Comparison of ENCODE assay signal across 9 mouse cellular contexts in the genomic region with DNA sequence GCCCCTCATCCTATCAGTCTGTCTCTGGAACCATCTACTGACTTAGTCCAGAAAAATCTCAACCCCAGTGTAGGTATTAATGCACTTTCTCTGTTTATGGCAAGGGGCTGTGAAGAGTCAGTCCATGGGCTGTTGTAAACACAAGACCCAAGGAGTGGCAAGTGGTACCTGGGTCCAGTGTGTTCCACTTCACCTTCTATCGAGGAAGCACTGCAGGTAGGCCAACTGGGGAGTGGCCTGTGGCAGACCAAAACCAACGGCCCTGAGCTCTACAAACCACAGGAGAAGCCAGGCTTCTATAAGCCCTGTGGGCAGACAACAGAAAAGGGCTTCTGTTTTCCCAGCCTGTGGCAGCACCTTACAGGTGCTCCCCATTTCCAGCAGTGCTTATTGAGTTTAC. TPM values are rescaled to one million over a fixed set of nuclear protein-coding genes. Genes with fewer than 3 reads are reported as not detected.
DNase-seq lines count a peak whose midpoint lies in the region; ATAC-seq lines count a peak whose summit lies in the region.
"Had no signal": no experiment of that assay in that cellular context is flagged by ENCODE, and none has a peak within 500 bp of the region (broad histone marks: within the 10 kb centered on the region; RNA-seq: fewer than 3 reads in every experiment).

No protein-coding gene starts in this region.

- H3K4me2 ChIP-seq in heart, embryonic 15.5 days: no peak overlapping the region
- no peak overlapping the region for H3K4me2 ChIP-seq in liver, embryonic 15.5 days
- H3K4me2 ChIP-seq in intestine, embryonic 14.5 days (ENCODE audit: low read length): no peak overlapping the region
- H3K4me2 ChIP-seq in stomach, embryonic 14.5 days (replicated peaks; ENCODE audit: low read depth, low read length): no peak overlapping the region
- H3K4me2 ChIP-seq: heart, embryonic 11.5 days had no signal

- no peaks in the 10 kb centered on the region for H3K27me3 ChIP-seq in heart, embryonic 15.5 days
- no peaks in the 10 kb centered on the region for H3K27me3 ChIP-seq in liver, embryonic 15.5 days
- H3K27me3 ChIP-seq in intestine, embryonic 14.5 days (replicated peaks; ENCODE audit: control insufficient read depth, insufficient read depth, low read length): no peaks in the 10 kb centered on the region
- H3K27me3 ChIP-seq in stomach, embryonic 14.5 days (ENCODE audit: control insufficient read depth, insufficient read depth, low read length): no peaks in the 10 kb centered on the region

- ATAC-seq in heart, embryonic 15.5 days (replicated peaks; ENCODE audit: insufficient number of reproducible peaks, insufficient read depth, low FRiP score, low read depth): no peak
- ATAC-seq in liver, embryonic 15.5 days (ENCODE audit: insufficient read depth): no peak
- no peak for ATAC-seq in intestine, embryonic 14.5 days (replicated peaks; ENCODE audit: low FRiP score, low TSS enrichment, low read depth)
- ATAC-seq in stomach, embryonic 14.5 days (ENCODE audit: insufficient number of reproducible peaks, insufficient read depth, low FRiP score, low read depth): no peak

- DNase-seq in heart, postnatal 4 days: no peak
- DNase-seq in liver: no peak
- no peak for DNase-seq in intestine, embryonic 14.5 days (ENCODE audit: low spot score)
- DNase-seq in spleen, postnatal 14 days (ENCODE audit: low spot score in 2 of 2): no peak
- DNase-seq: thymus, postnatal 25 days had no signal

- H3K4me1 ChIP-seq in heart, embryonic 15.5 days (replicated peaks): peaks cover 26% of the 10 kb centered on the region
- peaks cover 25% of the 10 kb centered on the region; the same call in 1 of the 2 replicates for H3K4me1 ChIP-seq in liver, embryonic 15.5 days (replicated peaks)
- peaks cover 20% of the 10 kb centered on the region for H3K4me1 ChIP-seq in intestine, embryonic 14.5 days (replicated peaks; ENCODE audit: control insufficient read depth, insufficient read depth, low read length)
- H3K4me1 ChIP-seq in stomach, embryonic 14.5 days (ENCODE audit: control insufficient read depth, insufficient read depth, low read length): peaks cover 21% of the 10 kb centered on the region; the same call in 1 of the 2 replicates

- H3K9ac ChIP-seq in heart, embryonic 15.5 days: no peak overlapping the region
- no peak overlapping the region for H3K9ac ChIP-seq in liver, embryonic 15.5 days
- H3K9ac ChIP-seq in intestine, embryonic 14.5 days (ENCODE audit: low read length): no peak overlapping the region
- no peak overlapping the region for H3K9ac ChIP-seq in stomach, embryonic 14.5 days (replicated peaks; ENCODE audit: low read depth, low read length)

- H3K36me3 ChIP-seq in heart, embryonic 15.5 days: peaks cover 7% of the 10 kb centered on the region; the same call in 1 of the 2 replicates
- H3K36me3 ChIP-seq in liver, embryonic 15.5 days (replicated peaks): peaks cover 53% of the 10 kb centered on the region
- H3K36me3 ChIP-seq in intestine, embryonic 14.5 days (ENCODE audit: control insufficient read depth, insufficient read depth, low read length): peaks cover 21% of the 10 kb centered on the region
- H3K36me3 ChIP-seq in stomach, embryonic 14.5 days (ENCODE audit: control insufficient read depth, insufficient read depth, low read length): peaks cover 3% of the 10 kb centered on the region

- H3K4me3 ChIP-seq in heart, embryonic 15.5 days: no peak overlapping the region
- H3K4me3 ChIP-seq in liver, embryonic 15.5 days (replicated peaks): no peak overlapping the region
- no peak overlapping the region for H3K4me3 ChIP-seq in intestine, embryonic 14.5 days (ENCODE audit: low read depth, low read length)
- H3K4me3 ChIP-seq in stomach, embryonic 14.5 days (ENCODE audit: low read depth, low read length): no peak overlapping the region

- no peaks in the 10 kb centered on the region for H3K9me3 ChIP-seq in heart, embryonic 15.5 days (replicated peaks)
- no peaks in the 10 kb centered on the region for H3K9me3 ChIP-seq in liver, embryonic 15.5 days (replicated peaks)
- no peaks in the 10 kb centered on the region for H3K9me3 ChIP-seq in intestine, embryonic 14.5 days (ENCODE audit: control insufficient read depth, low read length)
- no peaks in the 10 kb centered on the region for H3K9me3 ChIP-seq in stomach, embryonic 14.5 days (ENCODE audit: control insufficient read depth, low read depth, low read length)

- H3K27ac ChIP-seq in heart, embryonic 15.5 days: peak overlapping the region; percentile 58
- H3K27ac ChIP-seq in liver, embryonic 15.5 days (replicated peaks): peak overlapping the region; percentile 51
- H3K27ac ChIP-seq in intestine, embryonic 14.5 days (ENCODE audit: low read depth): peak overlapping the region; percentile 80
- peak overlapping the region; percentile 74; the same call in 1 of the 2 replicates for H3K27ac ChIP-seq in stomach, embryonic 14.5 days (ENCODE audit: low read length)

- 86% methylated on average over 2 of the region's 2 CpGs for WGBS in heart, embryonic 15.5 days
- 57% methylated on average over 2 of the region's 2 CpGs for WGBS in liver, embryonic 15.5 days (ENCODE audit: insufficient replicate concordance)
- 95% methylated on average over 2 of the region's 2 CpGs for WGBS in intestine, embryonic 14.5 days
- 83% methylated on average over 2 of the region's 2 CpGs for WGBS in stomach, embryonic 14.5 days

RNA-seq across cellular contexts. Expression of a gene that starts 33.8 kb away (rescaled TPM):
- polyA plus RNA-seq in heart, embryonic 15.5 days (2015; fragmentation: Nextera tagmentation; extraction: Ambion mirVana): 11.0 and 15.7 TPM in 2 replicates
- 1 to 10 TPM; 4.7 to 4.9 TPM for total RNA-seq in heart, postnatal 4 days (2021)
- 1.9 and 2.0 TPM in 2 replicates for polyA plus RNA-seq in liver, embryonic 15.5 days (2015; fragmentation: Nextera tagmentation; extraction: Ambion mirVana)
- polyA plus RNA-seq in intestine, embryonic 14.5 days (2014; fragmentation: Nextera tagmentation; extraction: Ambion mirVana): 11.8 and 13.0 TPM in 2 replicates
- polyA plus RNA-seq in stomach, embryonic 14.5 days (2014; fragmentation: Nextera tagmentation; extraction: Ambion mirVana): 8.3 and 10.2 TPM in 2 replicates
